Mouse (Mus musculus): ENCODE results near the gene Golga1. TPM values are rescaled to one million over a fixed set of nuclear protein-coding genes. Genes with fewer than 3 reads are reported as not detected.

Gene Golga1
- polyA plus RNA-seq, 1 experiment from 2014 or later = 29.0 TPM

GRCm38 (mm10) chr2:38992452-38992851 lies 72.9 kb downstream of the Golga1 start:
- Histone ChIP-seq H3K4me2 (replicated peaks) (no peak overlapping the region), H3K9ac (no peak overlapping the region), H3K27ac (replicated peaks) (no peak overlapping the region), H3K4me1 (peaks cover 11% of the 10 kb centered on the region), H3K27me3 (0 out of 2 replicates have a peak, but pooled peaks cover 6% of the 10 kb centered on the region), H3K36me3 (no peaks in the 10 kb centered on the region), H3K4me3 (replicated peaks) (no peak overlapping the region), H3K9me3 (replicated peaks) (no peaks in the 10 kb centered on the region)
- WGBS = 53% methylated on average over 4 of the region's 4 CpGs
- no peak for ATAC-seq (ENCODE audit: insufficient number of reproducible peaks, low FRiP score, low TSS enrichment, low read depth)

GRCm38 (mm10) chr2:38992004-38992403 lies 73.3 kb downstream of the Golga1 start:
- ATAC-seq (ENCODE audit: insufficient number of reproducible peaks, low FRiP score, low TSS enrichment, low read depth) = no peak

GRCm38 (mm10) chr2:38988929-38989328 lies 76.4 kb downstream of the Golga1 start:
- H3K4me1 ChIP-seq = peaks cover 8% of the 10 kb centered on the region; the same call in 1 of the 2 replicates
- WGBS = 92% methylated on average over 2 of the region's 2 CpGs

More at GRCm38 (mm10) chr2:38992004-38992403, 73.3 kb downstream of the Golga1 start:
- Histone ChIP-seq H3K36me3 (no peaks in the 10 kb centered on the region), H3K27me3 (0 out of 2 replicates have a peak, but pooled peaks cover 2% of the 10 kb centered on the region), H3K27ac (replicated peaks) (no peak overlapping the region), H3K4me1 (peaks cover 8% of the 10 kb centered on the region; the same call in 1 of the 2 replicates), H3K4me3 (replicated peaks) (no peak overlapping the region), H3K9ac (no peak overlapping the region), H3K4me2 (replicated peaks) (no peak overlapping the region), H3K9me3 (replicated peaks) (no peaks in the 10 kb centered on the region)
- WGBS = 68% methylated on average over 4 of the region's 4 CpGs

GRCm38 (mm10) chr2:38987803-38988510 lies 77.4 kb downstream of the Golga1 start:
- ATAC-seq (ENCODE audit: insufficient number of reproducible peaks, low FRiP score, low TSS enrichment, low read depth) = no peak
- Histone ChIP-seq H3K4me2 (replicated peaks) (no peak overlapping the region), H3K27me3 (no peaks in the 10 kb centered on the region), H3K4me1 (peaks cover 8% of the 10 kb centered on the region; the same call in 1 of the 2 replicates), H3K9me3 (replicated peaks) (no peaks in the 10 kb centered on the region), H3K4me3 (replicated peaks) (no peak overlapping the region), H3K9ac (no peak overlapping the region), H3K36me3 (no peaks in the 10 kb centered on the region), H3K27ac (replicated peaks) (no peak overlapping the region)
- WGBS = 65% methylated on average over 6 of the region's 6 CpGs

More at GRCm38 (mm10) chr2:38988929-38989328, 76.4 kb downstream of the Golga1 start:
- Histone ChIP-seq H3K9ac (no peak overlapping the region), H3K36me3 (no peaks in the 10 kb centered on the region), H3K4me2 (replicated peaks) (no peak overlapping the region), H3K27me3 (no peaks in the 10 kb centered on the region), H3K27ac (replicated peaks) (no peak overlapping the region), H3K4me3 (replicated peaks) (no peak overlapping the region), H3K9me3 (replicated peaks) (no peaks in the 10 kb centered on the region)
- no peak for ATAC-seq (ENCODE audit: insufficient number of reproducible peaks, low FRiP score, low TSS enrichment, low read depth)

- ATAC-seq (ENCODE audit: insufficient number of reproducible peaks, low FRiP score, low TSS enrichment, low read depth) = no peak
- Histone ChIP-seq H3K9me3 (replicated peaks) (no peaks in the 10 kb centered on the region), H3K9ac (no peak overlapping the region), H3K4me3 (replicated peaks) (no peak overlapping the region), H3K4me1 (peaks cover 8% of the 10 kb centered on the region; the same call in 1 of the 2 replicates), H3K4me2 (replicated peaks) (no peak overlapping the region), H3K27ac (replicated peaks) (no peak overlapping the region), H3K27me3 (no peaks in the 10 kb centered on the region), H3K36me3 (no peaks in the 10 kb centered on the region)
- 56% methylated on average over 1 of the region's 1 CpGs for WGBS
These were observed 78.0 kb downstream of the Golga1 start for GRCm38 (mm10) chr2:38987371-38987770.

GRCm38 (mm10) chr2:38986580-38986979 lies 78.8 kb downstream of the Golga1 start:
- no peak overlapping the region for H3K4me2 ChIP-seq (replicated peaks)
- 50% methylated on average over 3 of the region's 3 CpGs for WGBS
- H3K27ac ChIP-seq (replicated peaks) = no peak overlapping the region
- H3K27me3 ChIP-seq = no peaks in the 10 kb centered on the region
- no peaks in the 10 kb centered on the region for H3K9me3 ChIP-seq (replicated peaks)
- H3K4me1 ChIP-seq = peaks cover 8% of the 10 kb centered on the region; the same call in 1 of the 2 replicates
- H3K36me3 ChIP-seq = no peaks in the 10 kb centered on the region
- no peak for ATAC-seq (ENCODE audit: insufficient number of reproducible peaks, low FRiP score, low TSS enrichment, low read depth)
- H3K4me3 ChIP-seq (replicated peaks) = no peak overlapping the region
- H3K9ac ChIP-seq = no peak overlapping the region

GRCm38 (mm10) chr2:38983456-38983855 lies 81.9 kb downstream of the Golga1 start:
- Histone ChIP-seq H3K9me3 (replicated peaks) (no peaks in the 10 kb centered on the region), H3K4me3 (replicated peaks) (no peak overlapping the region), H3K9ac (no peak overlapping the region), H3K4me2 (replicated peaks) (no peak overlapping the region), H3K27ac (replicated peaks) (no peak overlapping the region), H3K27me3 (no peaks in the 10 kb centered on the region), H3K36me3 (no peaks in the 10 kb centered on the region), H3K4me1 (peaks cover 8% of the 10 kb centered on the region; the same call in 1 of the 2 replicates)
- WGBS = 88% methylated on average over 2 of the region's 2 CpGs
- no peak for ATAC-seq (ENCODE audit: insufficient number of reproducible peaks, low FRiP score, low TSS enrichment, low read depth)

- Histone ChIP-seq H3K4me3 (replicated peaks) (no peak overlapping the region), H3K4me1 (no peaks in the 10 kb centered on the region), H3K4me2 (replicated peaks) (no peak overlapping the region), H3K9ac (no peak overlapping the region), H3K9me3 (replicated peaks) (no peaks in the 10 kb centered on the region), H3K27ac (replicated peaks) (no peak overlapping the region), H3K27me3 (no peaks in the 10 kb centered on the region), H3K36me3 (no peaks in the 10 kb centered on the region)
- ATAC-seq (ENCODE audit: insufficient number of reproducible peaks, low FRiP score, low TSS enrichment, low read depth) = 0 out of 2 replicates have a peak, but pooled peaks have one; percentile 17
- 55% methylated on average over 4 of the region's 4 CpGs for WGBS
These were observed 87.5 kb downstream of the Golga1 start for GRCm38 (mm10) chr2:38977837-38978236.

- Histone ChIP-seq H3K9me3 (replicated peaks) (no peaks in the 10 kb centered on the region), H3K27me3 (no peaks in the 10 kb centered on the region)
- WGBS = 78% methylated on average over 21 of the region's 21 CpGs
These were observed 89.2 kb downstream of the Golga1 start for GRCm38 (mm10) chr2:38975941-38976805.

GRCm38 (mm10) chr2:38975181-38975580 lies 90.2 kb downstream of the Golga1 start:
- no peaks in the 10 kb centered on the region for H3K9me3 ChIP-seq (replicated peaks)
- ATAC-seq (ENCODE audit: insufficient number of reproducible peaks, low FRiP score, low TSS enrichment, low read depth) = no peak
- H3K36me3 ChIP-seq = no peaks in the 10 kb centered on the region
- H3K27me3 ChIP-seq = no peaks in the 10 kb centered on the region
- no peak overlapping the region for H3K4me3 ChIP-seq (replicated peaks)
- no peak overlapping the region for H3K4me2 ChIP-seq (replicated peaks)
- 68% methylated on average over 3 of the region's 3 CpGs for WGBS
- H3K4me1 ChIP-seq = no peaks in the 10 kb centered on the region
- no peak overlapping the region for H3K27ac ChIP-seq (replicated peaks)
- H3K9ac ChIP-seq = no peak overlapping the region

More at GRCm38 (mm10) chr2:38975941-38976805, 89.2 kb downstream of the Golga1 start:
- Histone ChIP-seq H3K4me1 (no peaks in the 10 kb centered on the region), H3K4me3 (replicated peaks) (no peak overlapping the region), H3K27ac (replicated peaks) (no peak overlapping the region), H3K4me2 (replicated peaks) (no peak overlapping the region), H3K9ac (no peak overlapping the region), H3K36me3 (no peaks in the 10 kb centered on the region)
- no peak for ATAC-seq (ENCODE audit: insufficient number of reproducible peaks, low FRiP score, low TSS enrichment, low read depth)

- Histone ChIP-seq H3K9me3 (replicated peaks) (no peaks in the 10 kb centered on the region), H3K4me2 (replicated peaks) (no peak overlapping the region), H3K27me3 (no peaks in the 10 kb centered on the region), H3K9ac (no peak overlapping the region), H3K4me1 (no peaks in the 10 kb centered on the region), H3K27ac (replicated peaks) (no peak overlapping the region), H3K4me3 (replicated peaks) (no peak overlapping the region), H3K36me3 (no peaks in the 10 kb centered on the region)
- WGBS = 24% methylated on average over 2 of the region's 2 CpGs
- ATAC-seq (ENCODE audit: insufficient number of reproducible peaks, low FRiP score, low TSS enrichment, low read depth) = no peak
These were observed 91.2 kb downstream of the Golga1 start for GRCm38 (mm10) chr2:38974171-38974570.
